Mouse (Mus musculus): ENCODE data around the gene Zfp296. TPM values are rescaled to one million over a fixed set of nuclear protein-coding genes. Genes with fewer than 3 reads are reported as not detected.

Gene Zfp296
- polyA plus RNA-seq, 2 experiments from 2014 or later, result 0.46 to 2.3 TPM

DNA sequence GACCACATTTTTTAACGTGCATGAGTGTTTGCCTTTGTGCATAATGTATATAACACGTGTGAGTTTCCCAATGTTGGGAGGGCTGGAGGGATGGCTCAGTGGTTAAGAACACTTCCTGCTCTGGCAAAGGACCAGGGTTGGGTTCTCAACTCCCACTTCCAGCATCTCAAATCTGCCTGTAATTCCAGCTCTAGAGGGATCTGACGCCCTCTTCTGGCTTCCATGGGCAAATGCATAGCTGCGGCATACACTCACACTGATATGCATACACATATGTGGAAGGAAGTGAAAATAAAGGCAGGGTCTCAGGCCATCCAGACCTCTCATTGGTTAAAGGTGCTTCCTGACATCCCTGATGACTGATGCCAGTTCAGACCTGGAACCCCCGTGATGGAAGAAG, 30.2 kb downstream of the Zfp296 start:
- no peak for ATAC-seq

GRCm38 (mm10) chr7:19609641-19610332, 32.7 kb downstream of the Zfp296 start:
- no peak for ATAC-seq

DNA sequence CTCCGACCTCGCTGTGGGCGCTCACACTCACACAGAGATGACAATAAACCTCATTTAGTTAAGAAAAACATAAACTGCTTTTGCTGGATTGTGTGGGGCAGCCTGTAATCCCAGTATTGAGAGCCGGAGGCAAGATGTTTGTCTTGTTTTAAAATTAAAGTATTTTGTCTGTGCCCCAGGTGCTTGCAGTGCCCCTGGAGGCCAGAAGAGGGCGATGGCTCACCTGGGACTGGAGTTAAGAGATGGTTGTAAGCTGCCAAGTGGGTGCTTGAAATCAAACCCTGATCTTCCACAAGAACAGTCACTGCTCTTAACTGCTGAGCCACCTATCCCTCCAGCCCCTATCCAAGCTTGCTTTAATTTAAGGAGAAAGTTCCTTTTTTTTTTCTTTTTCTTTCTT, 33.9 kb downstream of the Zfp296 start:
- ATAC-seq, result no peak

- ATAC-seq, result no peak
Observed at GRCm38 (mm10) chr7:19615036-19615577, 38.0 kb downstream of the Zfp296 start.

- ATAC-seq, result peak; percentile 86
Observed at GRCm38 (mm10) chr7:19619004-19619801, 42.1 kb downstream of the Zfp296 start.

- no peak for ATAC-seq
Observed at GRCm38 (mm10) chr7:19620811-19621210, 43.7 kb downstream of the Zfp296 start.

DNA sequence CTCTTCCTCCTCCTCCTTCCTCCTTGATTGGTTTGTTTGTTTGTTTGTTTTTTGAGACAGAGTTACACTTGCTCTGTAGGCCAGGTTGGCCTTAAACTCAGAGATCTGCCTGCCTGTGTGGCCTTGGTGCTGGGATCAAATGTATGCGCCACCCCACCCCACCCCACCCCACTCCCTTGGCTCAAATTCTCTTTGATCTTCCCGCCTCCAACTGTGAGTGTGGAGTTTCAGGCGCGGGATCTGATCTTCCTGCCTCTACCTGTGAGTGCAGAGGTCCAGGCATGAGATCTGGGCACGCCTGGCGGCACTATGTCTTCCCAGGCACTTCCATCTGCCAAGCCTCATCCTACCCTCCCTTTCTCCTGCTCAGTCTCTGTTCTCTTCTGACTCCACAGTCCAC, 45.2 kb downstream of the Zfp296 start:
- ATAC-seq, result no peak

DNA sequence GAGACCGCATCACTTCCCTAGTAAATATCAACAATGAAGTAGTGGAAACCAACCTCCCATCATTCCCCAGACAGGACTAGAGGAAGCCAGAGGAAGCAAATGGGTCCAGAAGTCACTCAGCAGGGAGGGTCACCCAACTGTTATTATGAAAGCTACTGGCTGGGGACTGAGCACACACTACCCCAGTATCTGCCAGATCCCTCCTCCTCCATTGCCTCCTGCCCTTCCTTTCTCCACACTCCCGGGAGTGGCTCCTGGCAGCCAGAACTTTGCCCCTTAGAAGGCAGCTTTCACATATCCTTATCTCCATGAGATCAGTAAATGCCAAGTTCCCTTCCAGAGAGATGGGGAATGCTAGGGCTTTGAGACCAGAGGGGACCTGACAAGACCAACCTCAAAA, 46.3 kb downstream of the Zfp296 start:
- no peak for ATAC-seq

DNA sequence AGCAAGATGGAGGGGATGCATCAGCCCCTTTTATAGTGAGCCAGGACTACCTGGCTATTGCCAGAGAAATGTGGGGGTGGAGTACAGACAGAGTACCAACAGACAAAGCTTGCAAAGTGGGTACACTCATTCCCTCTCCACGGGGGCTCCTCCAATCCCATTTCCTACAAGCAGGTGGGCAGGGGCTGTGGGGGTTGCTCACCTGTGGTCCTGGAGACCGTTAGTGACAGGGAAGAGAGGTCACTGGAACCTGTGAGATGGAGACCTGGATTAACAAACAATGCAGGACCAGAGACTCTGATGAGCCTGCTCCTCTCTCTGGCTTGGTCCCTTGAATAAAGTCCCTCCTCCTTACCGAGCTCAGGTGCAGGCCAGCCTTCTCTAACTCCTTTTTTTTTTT, 50.6 kb downstream of the Zfp296 start:
- no peak for ATAC-seq

- ATAC-seq, result no peak
Observed at GRCm38 (mm10) chr7:19628192-19628535, 51.1 kb downstream of the Zfp296 start.

DNA sequence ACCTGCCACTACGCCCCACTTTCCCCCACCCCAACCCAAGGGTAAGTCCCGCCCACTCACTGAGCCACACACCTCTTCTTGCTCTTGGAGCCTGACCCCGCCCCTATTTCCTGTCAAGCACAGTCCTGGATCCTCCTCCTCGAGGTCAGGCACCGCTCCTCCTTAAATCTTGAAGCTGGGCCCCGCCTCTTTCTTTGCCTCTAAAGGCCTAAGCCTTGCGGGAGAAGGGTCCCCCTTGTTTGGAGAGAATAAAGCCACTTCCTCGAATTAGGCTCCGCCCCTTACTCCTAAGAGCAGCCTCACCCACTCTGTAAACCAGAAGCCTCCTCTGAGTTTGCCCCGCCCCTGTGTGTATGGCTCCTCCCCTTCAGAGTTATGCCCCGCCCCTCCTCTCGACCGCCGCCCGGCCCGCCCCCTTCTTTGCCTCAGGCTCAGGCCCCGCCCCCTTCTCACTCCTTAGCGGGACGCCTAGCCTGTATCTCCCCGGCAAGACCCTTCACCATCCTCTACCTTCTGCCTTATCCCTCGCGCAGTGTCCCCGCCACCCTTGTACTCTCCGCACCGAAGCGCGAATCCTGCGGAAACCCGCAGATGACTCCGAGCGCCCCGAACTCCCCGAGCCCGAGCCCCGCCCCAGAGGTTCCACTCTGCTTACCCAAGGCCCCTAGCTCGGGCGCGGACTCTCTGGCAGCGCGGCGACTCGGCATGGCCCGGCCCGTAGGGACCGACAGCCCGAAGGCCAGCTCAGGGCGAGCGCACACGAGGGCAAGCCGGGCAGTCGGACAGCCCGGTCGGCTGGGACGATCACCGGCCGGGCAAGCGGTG, 51.7 kb downstream of the Zfp296 start:
- peak; percentile 86 for ATAC-seq

- ATAC-seq, result peak; percentile 6
Observed at GRCm38 (mm10) chr7:19629361-19629734, 52.3 kb downstream of the Zfp296 start, which contains the start of gene Relb. Gene Relb (minus strand): TSS chr7:19629438.

Other genes starting within 250 kb of the Zfp296 start
- gene Ercc1, start 232.5 kb upstream of the Zfp296 start, polyA plus RNA-seq (2017; shearing (Covaris generic)), result 10 to 100 TPM; 61.1 to 72.3 TPM
- 10 to 100 TPM; 19.4 to 20.2 TPM for gene Cd3eap, start 217.8 kb upstream of the Zfp296 start, polyA plus RNA-seq (2017; shearing (Covaris generic))
- gene Ppp1r13l, start 217.5 kb upstream of the Zfp296 start, polyA plus RNA-seq (2017; shearing (Covaris generic)), result under 1 TPM in 1 of 2 experiments, not detected in 1; 0.17 TPM
- 10 to 100 TPM in 1 of 2 experiments, 1 to 10 TPM in 1; 4.7 to 10.8 TPM for gene Ercc2, start 195.3 kb upstream of the Zfp296 start, polyA plus RNA-seq (2017; shearing (Covaris generic))
- gene Klc3, start 173.2 kb upstream of the Zfp296 start, polyA plus RNA-seq (2017; shearing (Covaris generic)), result 1 to 10 TPM; 3.1 to 6.0 TPM
- under 1 TPM in 1 of 2 experiments, not detected in 1; 0.34 TPM for gene Ckm, start 172.5 kb upstream of the Zfp296 start, polyA plus RNA-seq (2017; shearing (Covaris generic))
- gene Mark4, start 118.5 kb upstream of the Zfp296 start, polyA plus RNA-seq (2017; shearing (Covaris generic)), result 1 to 10 TPM; 1.2 to 2.7 TPM
- gene Exoc3l2, start 114.0 kb upstream of the Zfp296 start, polyA plus RNA-seq (2017; shearing (Covaris generic)), result not detected
- under 1 TPM; 0.90 to 0.91 TPM for gene Bloc1s3, start 68.9 kb upstream of the Zfp296 start, polyA plus RNA-seq (2017; shearing (Covaris generic))
- gene Trappc6a, start 68.9 kb upstream of the Zfp296 start, polyA plus RNA-seq (2017; shearing (Covaris generic)), result 10 to 100 TPM; 38.7 to 44.6 TPM
- not detected for gene Nkpd1, start 59.4 kb upstream of the Zfp296 start, polyA plus RNA-seq (2017; shearing (Covaris generic))
- gene Ppp1r37, start 14.2 kb upstream of the Zfp296 start, polyA plus RNA-seq (2017; shearing (Covaris generic)), result 1 to 10 TPM; 3.2 TPM
- 10 to 100 TPM; 88.3 to 91.8 TPM for gene Gemin7, start 308 bp downstream of the Zfp296 start, polyA plus RNA-seq (2017; shearing (Covaris generic))
- gene Clasrp, start 27.2 kb downstream of the Zfp296 start, polyA plus RNA-seq (2017; shearing (Covaris generic)), result 1 to 10 TPM; 8.4 to 9.7 TPM
- gene Relb, start 52.2 kb downstream of the Zfp296 start, polyA plus RNA-seq (2017; shearing (Covaris generic)), result 10 to 100 TPM; 12.6 to 14.5 TPM
- gene Clptm1, start 87.7 kb downstream of the Zfp296 start, polyA plus RNA-seq (2017; shearing (Covaris generic)), result 10 to 100 TPM; 35.4 to 40.9 TPM
- gene Apoc2, start 100.7 kb downstream of the Zfp296 start, polyA plus RNA-seq (2017; shearing (Covaris generic)), result not detected
- not detected for gene Gm44805, start 104.1 kb downstream of the Zfp296 start, polyA plus RNA-seq (2017; shearing (Covaris generic))
- under 1 TPM in 1 of 2 experiments, not detected in 1; 0.44 TPM for gene Apoc4, start 104.2 kb downstream of the Zfp296 start, polyA plus RNA-seq (2017; shearing (Covaris generic))
- gene Apoc1, start 115.4 kb downstream of the Zfp296 start, polyA plus RNA-seq (2017; shearing (Covaris generic)), result not detected
- 10 to 100 TPM in 1 of 2 experiments, 1 to 10 TPM in 1; 4.1 to 16.0 TPM for gene Apoe, start 121.9 kb downstream of the Zfp296 start, polyA plus RNA-seq (2017; shearing (Covaris generic))
- 10 to 100 TPM in 1 of 2 experiments, 1 to 10 TPM in 1; 5.7 to 11.7 TPM for gene Tomm40, start 138.2 kb downstream of the Zfp296 start, polyA plus RNA-seq (2017; shearing (Covaris generic))
- under 1 TPM in 1 of 2 experiments, not detected in 1; 0.56 TPM for gene Nectin2, start 173.2 kb downstream of the Zfp296 start, polyA plus RNA-seq (2017; shearing (Covaris generic))
- 1 to 10 TPM; 1.4 to 1.6 TPM for gene Bcam, start 193.7 kb downstream of the Zfp296 start, polyA plus RNA-seq (2017; shearing (Covaris generic))
- not detected for gene Cblc, start 219.5 kb downstream of the Zfp296 start, polyA plus RNA-seq (2017; shearing (Covaris generic))
- 10 to 100 TPM; 15.9 to 19.5 TPM for gene Bcl3, start 245.5 kb downstream of the Zfp296 start, polyA plus RNA-seq (2017; shearing (Covaris generic))